Mouse (Mus musculus): ENCODE measurements at regions not wholly inside any gene's neighbourhood (a gene's known extent, or its start where the extent isn't known, plus 50 kb on each side); places are given as distances from the start of the nearest gene placed in this dataset.
A peak's percentile ranks its signal among the peaks of the same experiment; 100 is the strongest.

DNA sequence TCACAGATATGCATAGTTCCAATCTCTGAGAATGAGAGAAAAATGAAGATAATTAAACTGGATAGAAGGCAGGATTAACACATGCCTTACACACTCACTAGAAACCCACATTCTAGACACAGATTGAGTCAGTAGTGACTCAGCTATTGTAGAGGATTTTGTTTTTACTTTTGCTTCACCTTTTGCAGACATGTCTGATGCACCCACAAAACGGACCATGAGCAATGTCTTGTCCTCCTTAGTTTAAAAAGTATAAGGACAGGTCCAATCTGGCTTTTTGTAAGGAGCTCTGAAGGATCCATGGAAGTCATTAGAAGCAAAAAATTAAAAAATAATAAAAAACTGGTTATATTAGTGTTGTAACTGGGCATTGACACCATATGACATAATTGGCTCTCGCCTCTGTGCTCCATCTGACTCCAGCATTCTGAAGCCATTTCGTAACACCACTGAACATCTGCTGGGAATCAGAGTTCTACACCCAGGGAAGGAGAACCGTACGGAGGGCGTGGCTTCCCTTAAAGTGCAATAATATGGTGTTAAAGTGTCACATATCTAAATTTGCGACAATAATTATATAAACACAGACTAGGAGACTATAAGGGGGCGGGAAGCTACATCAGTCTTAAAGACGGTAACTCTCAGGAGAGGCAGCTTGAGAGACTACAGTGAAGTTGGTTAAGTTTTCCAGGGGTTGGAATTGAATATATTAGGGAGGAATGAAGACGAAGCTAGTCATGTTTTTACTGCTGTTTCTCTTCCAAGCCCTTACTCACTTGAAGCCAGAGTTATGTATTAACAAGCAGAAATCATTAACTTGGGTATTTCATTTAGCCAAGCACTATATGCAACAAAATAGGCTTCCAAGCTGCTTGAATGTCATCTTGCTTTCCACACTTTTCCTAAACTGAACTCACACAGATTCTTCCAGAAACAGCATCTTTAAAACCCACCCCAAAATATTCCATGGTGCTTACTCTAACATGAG lies 558.0 kb downstream of the Ebf1 start:
- DNase-seq (ENCODE audit: low spot score), result peak; percentile 47

DNA sequence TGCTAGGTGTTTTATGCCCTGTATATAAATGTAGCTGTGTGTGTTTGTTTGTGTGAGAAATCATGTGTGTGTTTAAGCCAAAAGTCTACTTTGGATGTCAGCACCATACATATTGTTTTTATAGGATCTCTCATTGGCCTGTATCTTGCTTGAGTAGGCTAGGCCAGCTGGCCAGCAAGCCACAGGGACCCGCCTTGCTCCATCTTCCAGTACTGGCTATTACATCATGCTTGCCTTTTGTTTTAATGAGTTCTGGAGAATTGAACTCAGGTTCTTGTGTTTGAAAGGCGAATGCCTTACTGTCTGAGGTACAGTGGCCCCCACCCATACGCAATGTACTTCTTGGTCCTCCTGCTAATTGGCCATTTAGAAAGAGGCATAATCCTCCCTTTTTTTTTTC lies 559.9 kb downstream of the Ebf1 start:
- no peak for DNase-seq (ENCODE audit: low spot score)

DNA sequence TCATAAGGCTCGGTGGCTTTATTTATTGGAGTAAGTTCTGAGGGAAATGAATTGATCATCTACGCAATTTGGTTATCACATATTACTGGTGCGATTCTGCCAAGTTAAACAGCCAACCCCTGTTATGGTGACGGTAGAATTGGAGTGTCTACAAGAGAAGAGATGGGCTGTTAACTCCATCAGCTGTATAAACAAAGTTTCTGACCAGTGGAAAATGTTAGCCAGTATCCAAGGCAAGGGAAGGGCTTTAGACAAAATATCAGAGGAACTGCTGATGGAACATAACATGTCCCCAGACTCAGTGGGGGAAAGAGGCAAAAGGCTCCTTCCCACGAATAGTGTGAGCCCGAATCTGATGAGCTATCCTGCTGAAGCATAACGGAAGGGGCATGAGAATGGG lies 560.9 kb downstream of the Ebf1 start:
- DNase-seq (ENCODE audit: low spot score), result no peak

GRCm38 (mm10) chr11:45179019-45179418 lies 561.9 kb downstream of the Ebf1 start:
- no peak for DNase-seq (ENCODE audit: low spot score)

GRCm38 (mm10) chr11:45190601-45191370 lies 573.7 kb downstream of the Ebf1 start:
- DNase-seq (ENCODE audit: low spot score), result no peak

- DNase-seq (ENCODE audit: low spot score), result no peak
Measured at GRCm38 (mm10) chr11:45191392-45192189, 574.5 kb downstream of the Ebf1 start.

DNA sequence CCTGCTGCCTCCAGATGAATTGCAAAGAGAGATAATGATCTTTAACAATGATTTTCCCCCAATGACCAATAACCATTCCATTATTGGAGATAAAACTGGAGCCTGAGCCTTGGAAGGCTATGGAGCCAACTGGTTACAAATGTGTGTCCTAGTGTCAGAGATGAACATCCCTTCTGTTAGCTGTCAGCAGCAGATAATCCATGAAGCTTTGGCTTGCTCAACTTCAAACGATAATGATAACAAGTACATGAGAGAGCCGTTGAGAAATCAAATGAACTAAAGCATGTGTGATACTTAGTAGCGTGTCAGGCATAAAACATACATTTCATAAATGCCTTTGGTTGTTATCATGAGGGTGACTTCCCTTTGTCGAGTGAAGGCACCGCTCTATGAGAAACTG lies 576.2 kb downstream of the Ebf1 start:
- no peak for DNase-seq (ENCODE audit: low spot score)

- no peak for DNase-seq (ENCODE audit: low spot score)
Measured at GRCm38 (mm10) chr11:45199520-45199919, 582.4 kb downstream of the Ebf1 start.

GRCm38 (mm10) chr11:45200714-45201405 lies 583.7 kb downstream of the Ebf1 start:
- DNase-seq (ENCODE audit: low spot score), result peak; percentile 16

- DNase-seq (ENCODE audit: low spot score), result no peak
Measured at GRCm38 (mm10) chr11:45203446-45203845, 586.3 kb downstream of the Ebf1 start.

- DNase-seq (ENCODE audit: low spot score), result no peak
Measured at GRCm38 (mm10) chr11:45206611-45207525, 589.8 kb downstream of the Ebf1 start.

DNA sequence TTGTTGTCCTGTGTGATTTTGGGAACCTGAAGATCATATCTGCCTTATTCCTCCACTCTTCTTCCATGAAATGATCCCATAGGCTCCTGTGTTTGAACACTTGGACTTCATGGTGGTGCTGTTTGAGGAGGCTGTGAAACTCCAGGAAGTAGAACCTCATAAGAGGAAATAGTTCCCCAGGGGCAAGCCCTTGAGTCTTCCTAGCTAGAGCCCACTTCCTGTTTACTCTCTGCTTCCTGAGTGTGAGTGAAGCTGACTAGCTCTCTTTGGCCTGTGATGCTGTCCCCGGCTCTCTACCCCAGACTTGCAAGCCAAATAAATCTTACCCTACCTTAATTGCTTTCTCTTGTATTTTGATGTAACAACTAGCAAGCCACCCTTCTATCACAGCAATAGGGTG lies 597.0 kb downstream of the Ebf1 start:
- no peak for DNase-seq (ENCODE audit: low spot score)

- no peak for DNase-seq (ENCODE audit: low spot score)
Measured at GRCm38 (mm10) chr11:45216942-45217474, 599.9 kb downstream of the Ebf1 start.

DNA sequence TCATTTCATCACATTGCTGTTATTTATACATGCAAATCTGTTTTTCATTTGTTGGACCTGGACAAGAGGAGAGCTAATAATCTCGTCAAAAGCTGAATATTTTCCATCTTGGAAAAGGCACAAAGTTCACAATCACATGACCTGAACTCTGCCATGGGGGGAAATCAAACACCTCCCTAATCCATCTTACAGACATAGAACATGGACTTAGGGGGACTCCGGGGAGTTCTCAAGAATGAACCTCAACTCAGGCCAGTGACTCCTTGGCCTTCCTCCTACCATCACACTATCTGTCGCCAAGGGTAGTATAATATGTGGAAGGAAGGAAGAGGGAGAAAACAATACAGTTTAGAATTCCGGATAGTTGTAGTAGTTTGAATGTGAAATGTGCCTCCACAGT lies 602.1 kb downstream of the Ebf1 start:
- no peak for DNase-seq (ENCODE audit: low spot score)

GRCm38 (mm10) chr11:45222021-45222420 lies 604.9 kb downstream of the Ebf1 start:
- DNase-seq (ENCODE audit: low spot score), result no peak

DNA sequence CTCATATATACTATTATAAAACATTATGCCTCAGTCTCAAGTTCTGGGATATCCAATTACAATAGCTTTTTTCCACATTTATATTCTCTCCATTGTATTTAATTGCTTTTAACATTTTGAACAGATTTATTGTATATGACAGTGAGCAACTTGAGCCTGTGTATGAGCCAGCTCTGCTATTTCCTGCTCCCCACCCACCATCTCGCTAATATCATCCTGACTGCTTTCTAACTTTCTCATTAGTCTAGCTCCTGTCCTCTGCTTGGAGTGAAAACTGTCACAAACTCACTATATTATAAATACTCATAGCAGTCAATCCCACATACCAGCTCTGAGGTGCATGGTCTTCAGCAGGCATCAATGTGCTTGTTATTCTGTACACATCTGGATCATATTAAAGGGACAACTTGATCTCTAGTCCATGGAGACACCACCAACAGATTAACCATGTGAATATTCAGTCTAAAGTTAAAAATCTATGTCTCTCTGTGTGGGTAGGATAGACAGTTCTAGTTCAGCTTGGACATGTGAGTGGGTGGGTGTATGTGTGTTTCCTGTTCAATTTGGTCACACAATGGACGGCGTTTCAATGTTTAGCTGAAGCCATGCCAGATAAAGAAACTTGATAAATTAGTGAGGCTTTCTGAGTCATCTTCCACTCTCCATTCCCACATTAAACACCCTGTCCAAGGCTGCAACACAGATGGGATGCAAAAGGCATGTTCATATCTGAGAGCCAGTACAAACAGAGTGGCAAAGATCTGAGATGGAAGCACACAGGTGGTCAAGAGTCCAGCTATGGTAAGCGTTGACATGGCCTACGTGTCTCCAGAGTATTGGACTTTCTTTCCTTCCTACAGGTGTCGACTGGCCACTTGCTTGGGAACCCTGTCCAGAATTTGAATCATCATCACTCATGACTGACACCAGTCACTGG lies 616.1 kb upstream of the Clint1 start:
- DNase-seq (ENCODE audit: low spot score), result no peak

DNA sequence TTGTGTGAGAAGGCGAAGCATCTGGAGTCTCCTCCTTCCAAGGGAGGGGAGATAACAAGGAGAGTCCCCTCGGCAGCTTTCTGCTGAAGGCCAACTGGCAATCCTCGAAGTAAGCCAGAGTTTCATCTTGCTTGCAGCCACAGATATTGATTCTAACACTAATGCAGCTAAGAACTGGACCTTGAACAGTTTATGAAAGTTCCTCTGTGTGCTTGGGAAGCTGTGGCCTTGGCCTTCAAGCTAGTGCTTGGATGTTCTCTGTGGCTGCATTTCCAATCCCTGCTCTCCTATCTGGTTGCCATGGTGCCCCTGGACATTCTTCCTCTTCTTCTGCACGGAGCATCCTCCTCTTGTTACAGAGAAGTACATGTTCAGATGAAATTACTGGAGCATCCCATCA lies 614.8 kb upstream of the Clint1 start:
- no peak for DNase-seq (ENCODE audit: low spot score)

DNA sequence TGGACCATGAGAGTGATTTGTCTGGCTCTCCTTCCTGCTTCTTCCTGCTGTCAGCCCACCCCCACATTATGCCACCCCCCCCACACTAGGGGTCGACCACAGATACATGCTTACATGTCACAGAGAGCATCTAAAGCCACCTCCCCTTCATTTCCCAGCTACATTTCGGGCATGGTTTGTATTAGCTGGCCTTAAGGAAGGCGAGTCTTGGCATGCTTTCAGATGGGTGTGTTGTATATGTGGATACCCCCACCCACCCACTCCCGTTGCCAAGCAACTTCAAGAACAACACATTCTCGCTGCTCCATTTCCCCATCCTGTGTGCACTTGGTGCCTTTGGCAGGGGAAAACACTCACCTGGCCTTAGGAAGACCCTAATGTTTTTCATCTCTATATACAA lies 612.8 kb upstream of the Clint1 start:
- DNase-seq (ENCODE audit: low spot score), result no peak

DNA sequence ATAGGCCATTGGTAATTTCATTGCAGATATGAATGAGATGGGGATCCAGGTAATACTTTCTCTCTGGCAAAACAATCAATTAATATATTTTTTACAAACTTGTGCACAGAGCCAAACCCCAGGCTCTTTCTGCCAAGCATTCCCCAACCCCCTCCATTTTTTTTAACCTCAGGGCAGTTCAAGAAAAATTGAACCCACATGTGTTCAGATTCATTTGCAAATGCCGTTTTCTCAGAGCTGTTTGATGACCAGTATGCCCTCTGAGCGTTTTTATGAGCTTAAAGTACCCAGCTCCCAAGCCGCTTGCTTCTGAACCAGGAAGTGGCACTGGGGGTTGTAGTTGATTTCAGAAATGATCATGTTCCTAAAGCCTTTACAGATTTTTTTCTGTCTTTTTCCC lies 611.4 kb upstream of the Clint1 start:
- no peak for DNase-seq (ENCODE audit: low spot score)

Data from urinary bladder, postnatal 14 days (tissue).